ENCODE assay signal across 31 mouse cellular contexts in the genomic region with DNA sequence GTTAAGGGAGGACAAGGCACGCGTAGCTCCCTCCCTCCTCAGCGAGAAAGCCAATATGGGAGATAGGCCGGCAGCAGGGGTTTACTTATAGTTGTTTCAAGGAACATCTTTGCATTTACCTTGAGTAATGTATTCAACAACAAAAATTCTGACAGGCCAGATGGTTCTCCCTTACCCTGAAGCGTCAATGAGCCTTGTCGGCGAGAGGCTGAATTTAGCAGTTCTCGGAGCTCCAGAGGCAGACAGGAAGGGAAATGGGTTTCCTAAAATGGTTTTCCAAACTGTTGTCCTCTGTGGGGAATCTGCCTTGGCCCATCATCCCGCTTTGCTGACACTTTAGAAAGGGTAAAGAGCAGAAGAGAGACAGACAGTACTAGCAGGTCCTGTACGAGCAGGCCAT. TPM values are rescaled to one million over a fixed set of nuclear protein-coding genes. Genes with fewer than 3 reads are reported as not detected.
DNase-seq lines count a peak whose midpoint lies in the region; ATAC-seq and TF ChIP-seq lines count a peak whose summit lies in the region.
"Had no signal": no experiment of that assay in that cellular context is flagged by ENCODE, and none has a peak within 500 bp of the region (broad histone marks: within the 10 kb centered on the region; RNA-seq: fewer than 3 reads in every experiment).

No protein-coding gene starts in this region.

- H3K9me3 ChIP-seq in forebrain, embryonic 16.5 days (ENCODE audit: control insufficient read depth, low read length): no peaks in the 10 kb centered on the region
- H3K9me3 ChIP-seq in forebrain, embryonic 13.5 days (replicated peaks): no peaks in the 10 kb centered on the region
- no peaks in the 10 kb centered on the region for H3K9me3 ChIP-seq in hindbrain, embryonic 13.5 days
- H3K9me3 ChIP-seq in hindbrain, embryonic 14.5 days (ENCODE audit: control insufficient read depth, low read length): no peaks in the 10 kb centered on the region
- H3K9me3 ChIP-seq: embryonic facial prominence, embryonic 10.5 days; embryonic facial prominence, embryonic 13.5 days; G1E; heart, embryonic 10.5 days; heart, embryonic 13.5 days; intestine, embryonic 15.5 days had no signal

- no peaks in the 10 kb centered on the region for H3K27me3 ChIP-seq in forebrain, embryonic 16.5 days (replicated peaks; ENCODE audit: control insufficient read depth, insufficient read depth, low read length)
- H3K27me3 ChIP-seq in forebrain, embryonic 13.5 days: no peaks in the 10 kb centered on the region
- H3K27me3 ChIP-seq in hindbrain, embryonic 13.5 days: no peaks in the 10 kb centered on the region
- no peaks in the 10 kb centered on the region for H3K27me3 ChIP-seq in hindbrain, embryonic 14.5 days (ENCODE audit: control insufficient read depth, insufficient read depth, low read length)
- H3K27me3 ChIP-seq: CH12.LX; embryonic facial prominence, embryonic 13.5 days; heart, embryonic 13.5 days; intestine, embryonic 15.5 days; Patski had no signal

- no peak for ATAC-seq in forebrain, embryonic 16.5 days
- no peak for ATAC-seq in forebrain, embryonic 13.5 days
- no peak for ATAC-seq in hindbrain, embryonic 13.5 days (ENCODE audit: low FRiP score)
- ATAC-seq in hindbrain, embryonic 14.5 days (ENCODE audit: low FRiP score): no peak
- ATAC-seq: hindbrain, embryonic 16.5 days; intestine, embryonic 15.5 days; Patski had no signal

- peaks cover 35% of the 10 kb centered on the region for H3K4me1 ChIP-seq in forebrain, embryonic 16.5 days (replicated peaks; ENCODE audit: control insufficient read depth, insufficient read depth, low read length)
- peaks cover 32% of the 10 kb centered on the region for H3K4me1 ChIP-seq in forebrain, embryonic 13.5 days
- H3K4me1 ChIP-seq in hindbrain, embryonic 13.5 days (replicated peaks): peaks cover 36% of the 10 kb centered on the region
- H3K4me1 ChIP-seq in hindbrain, embryonic 14.5 days (replicated peaks; ENCODE audit: control insufficient read depth, insufficient read depth, low read length): peaks cover 21% of the 10 kb centered on the region
- peaks cover 20% of the 10 kb centered on the region for H3K4me1 ChIP-seq in cortical plate, adult 2 months (ENCODE audit: control insufficient read depth, insufficient read depth, low read length)
- H3K4me1 ChIP-seq: embryonic facial prominence, embryonic 10.5 days had no signal

- no peak overlapping the region for H3K9ac ChIP-seq in forebrain, embryonic 16.5 days (replicated peaks; ENCODE audit: low read depth, low read length)
- no peak overlapping the region for H3K9ac ChIP-seq in forebrain, embryonic 13.5 days
- no peak overlapping the region for H3K9ac ChIP-seq in hindbrain, embryonic 13.5 days
- H3K9ac ChIP-seq in hindbrain, embryonic 14.5 days: no peak overlapping the region
- H3K9ac ChIP-seq: embryonic facial prominence, embryonic 13.5 days; heart, embryonic 13.5 days; intestine, embryonic 15.5 days had no signal

- TF ChIP-seq POLR2A in cortical plate, adult 2 months (IDR thresholded peaks at IDR 0.05; ENCODE audit: extremely low read depth, insufficient read depth, low read length): no peak

- no peak for DNase-seq in hindbrain, embryonic 14.5 days (ENCODE audit: low spot score)
- DNase-seq in right cerebral cortex, adult 18-20 months: peak; percentile 54
- DNase-seq in right cerebral cortex, postnatal 14 days: no peak
- no peak for DNase-seq in urinary bladder, postnatal 4 days (ENCODE audit: low spot score in 2 of 2)
- DNase-seq: adrenal gland, postnatal 10 days; adrenal gland, postnatal 36 days; B cell, adult 2 months; cerebellum, adult 11 months; cerebellum, adult 2 months; cerebellum, adult 9-11 months; embryo, embryonic 11 days; gastrocnemius, adult 2 months; gastrocnemius, postnatal 36 days; heart, adult 2 months; heart, postnatal 14 days; heart, postnatal 4 days; kidney, adult 11 months had no signal

- H3K27ac ChIP-seq in forebrain, embryonic 16.5 days (ENCODE audit: low read length): peak overlapping the region; percentile 58
- no peak overlapping the region for H3K27ac ChIP-seq in forebrain, embryonic 13.5 days
- peak overlapping the region; percentile 12; the same call in 1 of the 2 replicates for H3K27ac ChIP-seq in hindbrain, embryonic 13.5 days
- no peak overlapping the region for H3K27ac ChIP-seq in hindbrain, embryonic 14.5 days
- peak overlapping the region; percentile 80 for H3K27ac ChIP-seq in cortical plate, adult 2 months (ENCODE audit: insufficient read depth, low read length)
- H3K27ac ChIP-seq: embryonic facial prominence, embryonic 10.5 days; embryonic facial prominence, embryonic 13.5 days; gastrocnemius, adult 2 months; heart, adult 2 months; heart, embryonic 10.5 days; heart, embryonic 13.5 days; intestine, embryonic 15.5 days had no signal

- 75% methylated on average over 10 of the region's 10 CpGs for WGBS in forebrain, embryonic 16.5 days
- WGBS in forebrain, embryonic 13.5 days: 83% methylated on average over 10 of the region's 10 CpGs
- WGBS in hindbrain, embryonic 13.5 days: 89% methylated on average over 10 of the region's 10 CpGs
- WGBS in hindbrain, embryonic 14.5 days: 92% methylated on average over 10 of the region's 10 CpGs

- peaks cover 3% of the 10 kb centered on the region for H3K36me3 ChIP-seq in forebrain, embryonic 16.5 days (ENCODE audit: control insufficient read depth, insufficient read depth)
- H3K36me3 ChIP-seq in forebrain, embryonic 13.5 days (ENCODE audit: poor library complexity, severe bottlenecking): peaks cover 32% of the 10 kb centered on the region
- H3K36me3 ChIP-seq in hindbrain, embryonic 13.5 days: peaks cover 31% of the 10 kb centered on the region
- peaks cover 30% of the 10 kb centered on the region for H3K36me3 ChIP-seq in hindbrain, embryonic 14.5 days (replicated peaks; ENCODE audit: control insufficient read depth, insufficient read depth)

- no peak overlapping the region for H3K4me3 ChIP-seq in forebrain, embryonic 16.5 days (replicated peaks; ENCODE audit: low read length)
- H3K4me3 ChIP-seq in forebrain, embryonic 13.5 days: no peak overlapping the region
- no peak overlapping the region for H3K4me3 ChIP-seq in hindbrain, embryonic 13.5 days
- H3K4me3 ChIP-seq in hindbrain, embryonic 14.5 days (replicated peaks; ENCODE audit: low read length): no peak overlapping the region
- H3K4me3 ChIP-seq in cortical plate, adult 2 months (ENCODE audit: insufficient read depth, low read length): no peak overlapping the region
- H3K4me3 ChIP-seq: embryonic facial prominence, embryonic 10.5 days; embryonic facial prominence, embryonic 13.5 days; erythroblast, embryonic 14.5 days; gastrocnemius, adult 2 months; heart, adult 2 months; heart, embryonic 10.5 days; heart, embryonic 13.5 days; intestine, embryonic 15.5 days had no signal

- H3K4me2 ChIP-seq in forebrain, embryonic 16.5 days (ENCODE audit: low read length): no peak overlapping the region
- H3K4me2 ChIP-seq in forebrain, embryonic 13.5 days: no peak overlapping the region
- no peak overlapping the region for H3K4me2 ChIP-seq in hindbrain, embryonic 13.5 days
- no peak overlapping the region for H3K4me2 ChIP-seq in hindbrain, embryonic 14.5 days (replicated peaks)
- H3K4me2 ChIP-seq: embryonic facial prominence, embryonic 13.5 days; heart, embryonic 13.5 days; intestine, embryonic 15.5 days had no signal

- TF ChIP-seq CTCF in cortical plate, adult 2 months (IDR thresholded peaks at IDR 0.05; ENCODE audit: extremely low read depth, insufficient read depth, low read length): no peak

RNA-seq across cellular contexts. Expression of gene Fbxw8, which starts 48.6 kb away (rescaled TPM):
- 21.5 and 24.7 TPM in 2 replicates for polyA plus RNA-seq in forebrain, embryonic 16.5 days (2015; fragmentation: Nextera tagmentation; extraction: Ambion mirVana)
- 23.5 and 24.6 TPM in 2 replicates for polyA plus RNA-seq in forebrain, embryonic 13.5 days (2015; fragmentation: Nextera tagmentation; extraction: Ambion mirVana)
- polyA plus RNA-seq in hindbrain, embryonic 13.5 days (2015; fragmentation: Nextera tagmentation; extraction: Ambion mirVana): 22.8 and 23.7 TPM in 2 replicates
- 21.0 TPM in 2 replicates for polyA plus RNA-seq in hindbrain, embryonic 14.5 days (2014; fragmentation: Nextera tagmentation; extraction: Ambion mirVana)
- polyA plus RNA-seq in cortical plate, adult 2 months (2012; rRNA removed): 31.8 and 31.9 TPM in 2 replicates

RNA-seq across cellular contexts. Expression of gene Hrk, which starts 57.8 kb away (rescaled TPM):
- 2.3 and 3.3 TPM in 2 replicates for polyA plus RNA-seq in forebrain, embryonic 16.5 days (2015; fragmentation: Nextera tagmentation; extraction: Ambion mirVana)
- polyA plus RNA-seq in forebrain, embryonic 13.5 days (2015; fragmentation: Nextera tagmentation; extraction: Ambion mirVana): 0.62 and 0.91 TPM in 2 replicates
- 2.3 and 2.6 TPM in 2 replicates for polyA plus RNA-seq in hindbrain, embryonic 13.5 days (2015; fragmentation: Nextera tagmentation; extraction: Ambion mirVana)
- 3.4 and 4.3 TPM in 2 replicates for polyA plus RNA-seq in hindbrain, embryonic 14.5 days (2014; fragmentation: Nextera tagmentation; extraction: Ambion mirVana)
- 15.5 and 16.9 TPM in 2 replicates for polyA plus RNA-seq in cortical plate, adult 2 months (2012; rRNA removed)
- polyA plus RNA-seq: erythroblast, embryonic 14.5 days; G1E; heart, embryonic 10.5 days; heart, embryonic 13.5 days had no signal

Comparison
In these comparisons a context has a peak if more than half of its experiments do, and no peak if none do; other contexts are left out.
1. H3K27ac ChIP-seq: peak in forebrain, embryonic 16.5 days (single experiment), hindbrain, embryonic 13.5 days (single experiment) and cortical plate, adult 2 months (single experiment); none in forebrain, embryonic 13.5 days (single experiment) and hindbrain, embryonic 14.5 days (single experiment).